Mouse (Mus musculus) ES-E14 (cell line): ENCODE data around the gene Thegl.

Source experiments
- CHD2 ChIP-seq: IDR thresholded peaks from 2 replicates; pipeline ENCODE4 v1.6.1; 2014; ENCODE audit warnings: mild to moderate bottlenecking, low read depth, low read length, inconsistent platforms
- HCFC1 ChIP-seq: IDR thresholded peaks from 2 replicates; pipeline ENCODE4 v1.6.1; 2012; ENCODE audit warnings: low read length, inconsistent platforms, borderline replicate concordance; ENCODE audit not compliant: insufficient read depth
- MAFK ChIP-seq: IDR thresholded peaks from 2 replicates; pipeline ENCODE4 v1.6.1; 2014; ENCODE audit warnings: mild to moderate bottlenecking, low read depth, low read length, inconsistent platforms; ENCODE audit not compliant: insufficient read depth

GRCm38 (mm10) chr5:77087122-77087521, 71.3 kb downstream of the Thegl start:
- TF ChIP-seq CHD2 (no peak), HCFC1 (no peak), MAFK (no peak)
